Mouse (Mus musculus) stomach, embryonic 14.5 days (tissue): ENCODE results near the gene Muc3. TPM values are rescaled to one million over a fixed set of nuclear protein-coding genes. Genes with fewer than 3 reads are reported as not detected.

Source experiments
- ATAC-seq: fragments of 200-750 bp; cut with Nextera tagmentation; 2 replicates; pipeline ENCODE4 v1.8.0; 2017; ENCODE audit warnings: low read depth, moderate TSS enrichment; ENCODE audit not compliant: insufficient number of reproducible peaks, insufficient read depth, low FRiP score
- H3K27ac ChIP-seq: fragments of 300-500 bp; sonication (generic); 2 replicates; pipeline ENCODE4 v1.5.1; 2014; ENCODE audit warnings: mild to moderate bottlenecking, low read length, moderate library complexity, mixed read lengths
- H3K27me3 ChIP-seq: fragments of 300-500 bp; sonication (generic); 2 replicates; pipeline ENCODE4 v1.6.1; 2014; ENCODE audit warnings: low read length, control low read depth, mixed read lengths; ENCODE audit not compliant: control insufficient read depth, insufficient read depth
- H3K36me3 ChIP-seq: fragments of 300-500 bp; sonication (generic); 2 replicates; pipeline ENCODE4 v1.6.1; 2014; ENCODE audit warnings: mild to moderate bottlenecking, control low read depth, low read length, moderate library complexity, mixed read lengths; ENCODE audit not compliant: control insufficient read depth, insufficient read depth
- H3K4me1 ChIP-seq: fragments of 300-500 bp; sonication (generic); 2 replicates; pipeline ENCODE4 v1.6.1; 2014; ENCODE audit warnings: low read length, control low read depth, mixed read lengths; ENCODE audit not compliant: control insufficient read depth, insufficient read depth
- H3K4me2 ChIP-seq: fragments of 300-500 bp; sonication (generic); replicated peaks from 2 replicates; pipeline ENCODE4 v1.6.1; 2014; ENCODE audit warnings: low read depth, low read length, control low read depth
- H3K4me3 ChIP-seq: fragments of 300-500 bp; sonication (generic); 2 replicates; pipeline ENCODE4 v1.5.1; 2014; ENCODE audit warnings: low read depth, low read length, control low read depth
- H3K9ac ChIP-seq: fragments of 300-500 bp; sonication (generic); replicated peaks from 2 replicates; pipeline ENCODE4 v1.6.1; 2014; ENCODE audit warnings: low read depth, mild to moderate bottlenecking, control low read depth, low read length, moderate library complexity, mixed read lengths
- H3K9me3 ChIP-seq: fragments of 300-500 bp; sonication (generic); 2 replicates; pipeline ENCODE4 v1.6.1; 2016; ENCODE audit warnings: low read depth, low read length, control low read depth; ENCODE audit not compliant: control insufficient read depth
- WGBS: fragments of 180-500 bp; shearing (Covaris S2); extraction: QIAGEN DNeasy Blood & Tissue Kit; methylation state at CpG from one replicate; pipeline ENCODE4 v1.1.7; 2014; 5-methylcytosine and 5-hydroxymethylcytosine counted together
- polyA plus RNA-seq: library from polyadenylated mRNA; unstranded; fragments of >200 nt; fragmentation: Nextera tagmentation; extraction: Ambion mirVana; gene quantifications from 2 replicates; pipeline ENCODE4 v1.2.1, GENCODE M21; 2014

Muc3 gene
- polyA plus RNA-seq, 1 experiment from 2014 or later, result not detected

GRCm38 (mm10) chr5:137171478-137171877 is 22.4 kb upstream of the Muc3 start:
- no peak overlapping the region for H3K9ac ChIP-seq
- WGBS, result 54% methylated on average over 7 of the region's 7 CpGs
- no peak overlapping the region for H3K4me3 ChIP-seq
- H3K9me3 ChIP-seq, result no peaks in the 10 kb centered on the region
- no peak overlapping the region for H3K27ac ChIP-seq
- no peak overlapping the region for H3K4me2 ChIP-seq
- H3K4me1 ChIP-seq, result no peaks in the 10 kb centered on the region
- H3K36me3 ChIP-seq, result no peaks in the 10 kb centered on the region
- ATAC-seq, result no peak
- H3K27me3 ChIP-seq, result no peaks in the 10 kb centered on the region

- no peak for ATAC-seq
Observed at GRCm38 (mm10) chr5:137170836-137171380, 21.8 kb upstream of the Muc3 start.

GRCm38 (mm10) chr5:137167539-137167938 is 18.4 kb upstream of the Muc3 start:
- ATAC-seq, result no peak
- Histone ChIP-seq H3K4me2 (no peak overlapping the region), H3K4me3 (no peak overlapping the region), H3K9me3 (no peaks in the 10 kb centered on the region), H3K4me1 (no peaks in the 10 kb centered on the region), H3K36me3 (no peaks in the 10 kb centered on the region), H3K27ac (no peak overlapping the region), H3K27me3 (no peaks in the 10 kb centered on the region), H3K9ac (no peak overlapping the region)
- 58% methylated on average over 6 of the region's 6 CpGs for WGBS

More at GRCm38 (mm10) chr5:137170836-137171380, 21.8 kb upstream of the Muc3 start:
- H3K36me3 ChIP-seq, result no peaks in the 10 kb centered on the region
- H3K9ac ChIP-seq, result no peak overlapping the region
- H3K4me3 ChIP-seq, result no peak overlapping the region
- H3K27me3 ChIP-seq, result no peaks in the 10 kb centered on the region
- H3K4me1 ChIP-seq, result no peaks in the 10 kb centered on the region
- H3K27ac ChIP-seq, result no peak overlapping the region
- H3K4me2 ChIP-seq, result no peak overlapping the region
- no peaks in the 10 kb centered on the region for H3K9me3 ChIP-seq
- 73% methylated on average over 9 of the region's 9 CpGs for WGBS

GRCm38 (mm10) chr5:137166012-137166411 is 16.9 kb upstream of the Muc3 start:
- WGBS, result 66% methylated on average over 9 of the region's 9 CpGs
- H3K4me1 ChIP-seq, result no peaks in the 10 kb centered on the region
- H3K27ac ChIP-seq, result no peak overlapping the region
- ATAC-seq, result no peak
- H3K9ac ChIP-seq, result no peak overlapping the region
- no peak overlapping the region for H3K4me2 ChIP-seq
- no peaks in the 10 kb centered on the region for H3K9me3 ChIP-seq
- H3K27me3 ChIP-seq, result no peaks in the 10 kb centered on the region
- H3K4me3 ChIP-seq, result no peak overlapping the region
- no peaks in the 10 kb centered on the region for H3K36me3 ChIP-seq

- Histone ChIP-seq H3K4me3 (no peak overlapping the region), H3K4me1 (no peaks in the 10 kb centered on the region), H3K27me3 (no peaks in the 10 kb centered on the region), H3K27ac (no peak overlapping the region), H3K9me3 (no peaks in the 10 kb centered on the region), H3K4me2 (no peak overlapping the region), H3K36me3 (no peaks in the 10 kb centered on the region), H3K9ac (no peak overlapping the region)
- 74% methylated on average over 4 of the region's 4 CpGs for WGBS
- no peak for ATAC-seq
Observed at GRCm38 (mm10) chr5:137161853-137162252, 12.7 kb upstream of the Muc3 start.

GRCm38 (mm10) chr5:137159461-137159860 is 10.3 kb upstream of the Muc3 start:
- Histone ChIP-seq H3K4me1 (no peaks in the 10 kb centered on the region), H3K4me2 (no peak overlapping the region), H3K9me3 (no peaks in the 10 kb centered on the region), H3K27me3 (no peaks in the 10 kb centered on the region), H3K4me3 (no peak overlapping the region), H3K9ac (no peak overlapping the region), H3K36me3 (no peaks in the 10 kb centered on the region), H3K27ac (no peak overlapping the region)
- ATAC-seq, result no peak
- WGBS, result 24% methylated on average over 11 of the region's 11 CpGs

GRCm38 (mm10) chr5:137153289-137153688 is 4.2 kb upstream of the Muc3 start:
- Histone ChIP-seq H3K4me2 (no peak overlapping the region), H3K27ac (no peak overlapping the region), H3K27me3 (no peaks in the 10 kb centered on the region), H3K4me1 (no peaks in the 10 kb centered on the region), H3K9me3 (peaks cover 9% of the 10 kb centered on the region), H3K4me3 (no peak overlapping the region), H3K9ac (no peak overlapping the region), H3K36me3 (no peaks in the 10 kb centered on the region)
- 90% methylated on average over 5 of the region's 5 CpGs for WGBS
- no peak for ATAC-seq

- Histone ChIP-seq H3K4me2 (no peak overlapping the region), H3K9ac (no peak overlapping the region), H3K27ac (no peak overlapping the region), H3K9me3 (peaks cover 9% of the 10 kb centered on the region), H3K36me3 (no peaks in the 10 kb centered on the region), H3K4me1 (no peaks in the 10 kb centered on the region), H3K27me3 (no peaks in the 10 kb centered on the region), H3K4me3 (no peak overlapping the region)
- no peak for ATAC-seq
- WGBS, result 71% methylated on average over 2 of the region's 2 CpGs
Observed at GRCm38 (mm10) chr5:137152623-137153022, 3.5 kb upstream of the Muc3 start.

- 14% methylated on average over 3 of the region's 3 CpGs for WGBS
- no peak overlapping the region for H3K27ac ChIP-seq
- H3K4me1 ChIP-seq, result no peaks in the 10 kb centered on the region
- no peaks in the 10 kb centered on the region for H3K9me3 ChIP-seq
- no peaks in the 10 kb centered on the region for H3K27me3 ChIP-seq
- ATAC-seq, result no peak
- no peak overlapping the region for H3K4me2 ChIP-seq
- H3K4me3 ChIP-seq, result no peak overlapping the region
- H3K9ac ChIP-seq, result no peak overlapping the region
- H3K36me3 ChIP-seq, result no peaks in the 10 kb centered on the region
Observed at GRCm38 (mm10) chr5:137140836-137141235, 8.3 kb downstream of the Muc3 start.
